Mouse (Mus musculus): Measurements from ENCODE around the gene Terf2. TPM values are rescaled to one million over a fixed set of nuclear protein-coding genes. Genes with fewer than 3 reads are reported as not detected.
A peak's percentile ranks its signal among the peaks of the same experiment; 100 is the strongest.
"Not testable (repeated sequence)": the region's sequence is repeated elsewhere in the genome, so short reads cannot be mapped to it uniquely, and the experiment has no call there.

The Terf2 gene
- polyA plus RNA-seq, 1 experiment from 2014 or later: 13.0 TPM

GRCm38 (mm10) chr8:107035641-107036040 is 60.7 kb downstream of the Terf2 start:
- 80% methylated on average over 3 of the region's 3 CpGs for WGBS
- DNase-seq (ENCODE audit: low spot score): no peak
- peaks cover 18% of the 10 kb centered on the region for H3K4me1 ChIP-seq
- H3K36me3 ChIP-seq: peaks cover 37% of the 10 kb centered on the region
- no peaks in the 10 kb centered on the region for H3K9me3 ChIP-seq
- H3K27me3 ChIP-seq (ENCODE audit: insufficient read depth, poor library complexity, severe bottlenecking): no peaks in the 10 kb centered on the region
- H3K27ac ChIP-seq: no peak overlapping the region
- H3K4me3 ChIP-seq: no peak overlapping the region

- not testable (repeated sequence) for DNase-seq (ENCODE audit: low spot score); H3K9me3 ChIP-seq; H3K27ac ChIP-seq; H3K27me3 ChIP-seq (ENCODE audit: insufficient read depth, poor library complexity, severe bottlenecking); H3K4me3 ChIP-seq
- Histone ChIP-seq H3K4me1 (peaks cover 18% of the 10 kb centered on the region), H3K36me3 (peaks cover 19% of the 10 kb centered on the region)
- WGBS: 90% methylated on average over 2 of the region's 2 CpGs
Measured at GRCm38 (mm10) chr8:107033609-107034008, 62.7 kb downstream of the Terf2 start.

GRCm38 (mm10) chr8:107031577-107032090 is 64.7 kb downstream of the Terf2 start:
- WGBS: under 1% methylated on average over 40 of the region's 40 CpGs
- no peaks in the 10 kb centered on the region for H3K27me3 ChIP-seq (ENCODE audit: insufficient read depth, poor library complexity, severe bottlenecking)

DNA sequence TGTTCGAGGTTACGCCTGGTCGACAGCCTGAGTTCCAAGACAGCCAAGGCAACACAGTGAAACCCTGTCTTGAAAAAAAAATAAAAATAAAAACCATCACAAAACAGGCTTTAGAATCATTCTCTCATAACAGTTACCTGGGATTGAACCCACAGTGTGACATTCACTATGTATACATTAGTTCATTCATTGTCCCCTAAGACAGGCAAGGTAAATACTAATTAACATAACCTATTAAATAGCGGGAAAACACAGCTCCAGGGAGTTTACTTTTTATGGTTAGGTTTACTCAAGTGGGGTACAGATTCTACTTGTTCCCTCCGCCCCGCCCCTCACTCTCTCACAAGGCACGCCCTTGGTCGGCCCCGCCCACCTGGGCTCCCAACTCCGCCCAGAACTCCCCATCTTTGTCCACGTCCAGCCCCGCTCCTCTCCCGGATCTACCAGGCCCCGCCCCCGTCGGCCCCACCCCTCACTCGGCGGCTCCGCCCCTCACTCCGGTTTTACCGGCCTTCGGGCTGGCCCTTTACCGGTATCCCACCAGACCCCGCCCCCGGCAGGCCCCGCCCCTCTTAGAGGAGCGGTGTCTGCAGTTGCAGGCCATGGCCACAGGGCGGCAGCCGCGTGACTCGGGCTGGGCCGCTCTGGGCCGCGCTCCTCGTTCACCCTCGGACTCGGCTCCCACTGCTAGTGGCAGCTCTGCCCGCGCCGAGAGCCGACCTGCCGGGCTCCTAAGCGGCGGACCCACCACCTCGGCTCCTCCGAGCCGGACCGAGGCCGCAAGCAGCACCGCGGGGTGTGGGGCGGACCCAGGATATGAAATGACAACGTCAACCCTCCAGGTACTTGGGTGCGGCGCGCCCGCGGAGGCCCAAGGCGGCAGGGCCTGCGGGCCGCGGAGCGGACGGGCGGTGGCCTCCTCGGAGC is 65.4 kb downstream of the Terf2 start, which contains the start of gene Vps4a:
TSS of gene Vps4a (plus strand) at position 573 of the 927 bp plus-strand sequence.
- Histone ChIP-seq H3K4me3 (peak within 1 kb of the TSS; percentile 95), H3K36me3 (peaks cover 7% of the 10 kb centered on the region), H3K4me1 (peaks cover 18% of the 10 kb centered on the region), H3K27me3 (ENCODE audit: insufficient read depth, poor library complexity, severe bottlenecking) (no peaks in the 10 kb centered on the region), H3K9me3 (no peaks in the 10 kb centered on the region), H3K27ac (peak within 1 kb of the TSS; percentile 91)
- peak; percentile 98 for DNase-seq (ENCODE audit: low spot score)
- WGBS: 4% methylated on average over 66 of the region's 66 CpGs

More at GRCm38 (mm10) chr8:107031577-107032090, 64.7 kb downstream of the Terf2 start:
- no peak for DNase-seq (ENCODE audit: low spot score)
- peak overlapping the region; percentile 95 for H3K4me3 ChIP-seq
- peak overlapping the region; percentile 91 for H3K27ac ChIP-seq
- H3K36me3 ChIP-seq: peaks cover 11% of the 10 kb centered on the region
- H3K4me1 ChIP-seq: peaks cover 18% of the 10 kb centered on the region
- H3K9me3 ChIP-seq: no peaks in the 10 kb centered on the region

DNA sequence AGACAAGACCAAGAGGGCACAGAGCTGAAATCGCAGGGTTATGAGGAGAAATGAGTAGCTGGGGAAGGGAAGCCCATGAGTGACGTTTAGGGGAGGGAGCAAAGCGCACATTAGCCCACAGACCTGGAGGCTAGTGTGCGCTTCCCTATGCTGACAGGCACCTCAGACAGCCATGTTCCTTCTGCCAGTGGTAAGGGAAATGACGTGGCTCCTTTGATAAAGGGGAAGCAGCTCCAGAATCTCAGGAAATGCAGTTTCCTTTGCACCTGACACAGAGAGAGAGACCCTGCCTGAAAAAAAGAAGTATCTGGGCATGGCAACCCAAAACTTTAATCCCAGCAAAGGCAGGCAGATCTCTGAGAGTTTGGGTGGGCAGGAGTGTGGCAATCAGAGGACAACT is 66.3 kb downstream of the Terf2 start:
- 70% methylated on average over 5 of the region's 5 CpGs for WGBS
- Histone ChIP-seq H3K27ac (no peak overlapping the region), H3K9me3 (no peaks in the 10 kb centered on the region), H3K36me3 (no peaks in the 10 kb centered on the region; the same call in 1 of the 2 replicates), H3K4me1 (peaks cover 18% of the 10 kb centered on the region), H3K27me3 (ENCODE audit: insufficient read depth, poor library complexity, severe bottlenecking) (no peaks in the 10 kb centered on the region), H3K4me3 (no peak overlapping the region)
- no peak for DNase-seq (ENCODE audit: low spot score)

- Histone ChIP-seq H3K4me1 (peaks cover 18% of the 10 kb centered on the region), H3K36me3 (no peaks in the 10 kb centered on the region; the same call in 1 of the 2 replicates), H3K27ac (no peak overlapping the region), H3K4me3 (no peak overlapping the region), H3K27me3 (ENCODE audit: insufficient read depth, poor library complexity, severe bottlenecking) (no peaks in the 10 kb centered on the region), H3K9me3 (no peaks in the 10 kb centered on the region)
- no peak for DNase-seq (ENCODE audit: low spot score)
- WGBS: 72% methylated on average over 3 of the region's 3 CpGs
Measured at GRCm38 (mm10) chr8:107029310-107029709, 67.0 kb downstream of the Terf2 start.

- no peak for DNase-seq (ENCODE audit: low spot score)
- H3K4me1 ChIP-seq: no peaks in the 10 kb centered on the region
- no peaks in the 10 kb centered on the region for H3K36me3 ChIP-seq
- no peaks in the 10 kb centered on the region for H3K9me3 ChIP-seq
- no peaks in the 10 kb centered on the region for H3K27me3 ChIP-seq (ENCODE audit: insufficient read depth, poor library complexity, severe bottlenecking)
- no peak overlapping the region for H3K27ac ChIP-seq
- H3K4me3 ChIP-seq: no peak overlapping the region
- WGBS: 93% methylated on average over 8 of the region's 8 CpGs
Measured at GRCm38 (mm10) chr8:107023479-107023878, 72.9 kb downstream of the Terf2 start.

Small RNA genes lying within 50 kb of the gene (microRNA-seq; reads per million reads assigned to microRNA genes)
- gene Mir7075: not detected

Other genes with a start within 250 kb of the Terf2 start
- 0.25 TPM in 1 of 2 replicates, not detected in the other for gene Has3, start 226.3 kb downstream of the Terf2 start, polyA plus RNA-seq (2016; fragmentation: Nextera tagmentation; extraction: Ambion mirVana)
- 61.5 and 79.9 TPM in 2 replicates for gene Utp4, start 202.9 kb downstream of the Terf2 start, polyA plus RNA-seq (2016; fragmentation: Nextera tagmentation; extraction: Ambion mirVana)
- 8.7 and 9.8 TPM in 2 replicates for gene Sntb2, start 160.8 kb downstream of the Terf2 start, polyA plus RNA-seq (2016; fragmentation: Nextera tagmentation; extraction: Ambion mirVana)
- 52.3 and 52.8 TPM in 2 replicates for gene Vps4a, start 65.3 kb downstream of the Terf2 start, polyA plus RNA-seq (2016; fragmentation: Nextera tagmentation; extraction: Ambion mirVana)
- gene Pdf, start 47.9 kb downstream of the Terf2 start, polyA plus RNA-seq (2016; fragmentation: Nextera tagmentation; extraction: Ambion mirVana): 52.5 and 53.1 TPM in 2 replicates
- gene Cog8, start 39.9 kb downstream of the Terf2 start, polyA plus RNA-seq (2016; fragmentation: Nextera tagmentation; extraction: Ambion mirVana): 34.4 and 40.3 TPM in 2 replicates
- 77.8 and 100 TPM in 2 replicates for gene Nip7, start 39.7 kb downstream of the Terf2 start, polyA plus RNA-seq (2016; fragmentation: Nextera tagmentation; extraction: Ambion mirVana)
- gene Tmed6, start 30.9 kb downstream of the Terf2 start, polyA plus RNA-seq (2016; fragmentation: Nextera tagmentation; extraction: Ambion mirVana): 1.7 TPM in 1 of 2 replicates, not detected in the other
- gene Cyb5b, start 54.1 kb upstream of the Terf2 start, polyA plus RNA-seq (2016; fragmentation: Nextera tagmentation; extraction: Ambion mirVana): 92.3 and 109 TPM in 2 replicates
- 9.6 and 11.2 TPM in 2 replicates for gene Nfat5, start 196.9 kb upstream of the Terf2 start, polyA plus RNA-seq (2016; fragmentation: Nextera tagmentation; extraction: Ambion mirVana)